ENCODE assay signal across 8 mouse cellular contexts in the genomic region with DNA sequence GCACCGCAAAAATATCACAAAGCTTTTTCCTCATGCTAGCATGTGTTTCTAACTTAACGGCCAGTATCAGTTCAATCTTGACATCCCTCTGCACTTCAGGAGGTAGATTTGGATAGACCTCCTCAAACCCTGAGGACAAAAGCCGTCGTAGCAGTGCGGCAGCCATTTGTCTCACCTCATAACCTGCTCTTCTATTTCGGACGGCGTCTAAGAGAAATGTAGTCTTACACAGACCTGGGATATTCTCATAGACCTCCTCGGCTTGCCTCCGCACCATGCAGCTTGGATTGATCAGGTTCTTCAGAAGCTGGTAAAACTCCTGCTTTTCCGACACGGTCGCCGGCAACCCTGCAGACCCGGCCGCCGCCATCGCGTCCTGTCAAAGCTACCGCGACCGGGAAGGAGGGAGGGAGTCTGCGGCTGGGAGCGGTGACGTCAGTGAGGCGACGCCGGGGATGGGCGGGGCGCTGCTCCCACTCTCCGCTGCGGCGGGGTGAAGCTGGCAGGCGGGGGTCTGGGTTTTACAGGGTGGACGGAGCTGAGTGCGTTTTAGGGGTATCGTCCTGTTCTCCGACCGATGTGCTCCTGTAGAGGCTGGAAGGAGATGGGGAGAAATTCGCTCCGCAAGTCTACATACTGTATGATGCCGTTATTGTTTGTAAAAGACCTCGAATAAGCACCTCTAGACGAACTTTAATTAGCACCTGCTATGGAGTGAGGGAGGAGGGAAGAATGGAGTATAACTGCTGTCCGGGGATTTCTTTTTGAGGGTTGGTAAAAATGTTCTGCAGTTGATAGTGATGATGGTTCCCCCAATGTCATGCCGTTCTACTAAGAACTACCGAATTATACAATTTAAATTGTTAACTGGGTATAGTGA. TPM values are rescaled to one million over a fixed set of nuclear protein-coding genes. Genes with fewer than 3 reads are reported as not detected.
DNase-seq lines count a peak whose midpoint lies in the region; ATAC-seq lines count a peak whose summit lies in the region.

Gene Ranbp6, minus strand, starts transcription at position 394 of the 880 bp plus-strand sequence.

- H3K36me3 ChIP-seq in hindbrain, embryonic 13.5 days: peaks cover 25% of the 10 kb centered on the region

- H3K4me2 ChIP-seq in hindbrain, embryonic 13.5 days: peak within 1 kb of the TSS; percentile 81

- H3K27ac ChIP-seq in hindbrain, embryonic 13.5 days: peak within 1 kb of the TSS; percentile 80

- under 1% methylated on average over 47 of the region's 47 CpGs for WGBS in hindbrain, embryonic 13.5 days

- H3K4me1 ChIP-seq in hindbrain, embryonic 13.5 days (replicated peaks): peaks cover 39% of the 10 kb centered on the region

- peak; percentile 81 for DNase-seq in R1 (ENCODE audit: low read depth, low spot score)
- peak; percentile 96 to 97 for DNase-seq in cerebellum, postnatal 14 days
- peak; percentile 83 to 89 for DNase-seq in frontal cortex, postnatal 14 days (ENCODE audit: low spot score in 2 of 2)
- peak; percentile 93 to 95 for DNase-seq in layer of hippocampus, postnatal 36 days
- DNase-seq in lung, postnatal 25 days (ENCODE audit: low spot score): peak; percentile 91
- peak; percentile 77 for DNase-seq in retina, adult 2 months (ENCODE audit: low read depth, low spot score)
- peak; percentile 94 for DNase-seq in thymus, postnatal 25 days

- peak within 1 kb of the TSS; percentile 64 for H3K4me3 ChIP-seq in hindbrain, embryonic 13.5 days

- peak; percentile 96 for ATAC-seq in hindbrain, embryonic 13.5 days (ENCODE audit: low FRiP score)

- no peaks in the 10 kb centered on the region for H3K9me3 ChIP-seq in hindbrain, embryonic 13.5 days

- no peaks in the 10 kb centered on the region for H3K27me3 ChIP-seq in hindbrain, embryonic 13.5 days

- peak within 1 kb of the TSS; percentile 84 for H3K9ac ChIP-seq in hindbrain, embryonic 13.5 days

RNA-seq across cellular contexts. Expression of gene Ranbp6, which starts in this region (rescaled TPM):
- polyA plus RNA-seq in hindbrain, embryonic 13.5 days (2015; fragmentation: Nextera tagmentation; extraction: Ambion mirVana): 45.1 and 48.6 TPM in 2 replicates
- 10 to 100 TPM; 37.4 to 39.2 TPM for total RNA-seq in layer of hippocampus, postnatal 36 days (2021)

Comparison
In these comparisons a context has a peak if more than half of its experiments do, and no peak if none do; other contexts are left out.
1. Peak in every context shown above with its lines: DNase-seq, ATAC-seq, H3K4me3 ChIP-seq and H3K27ac ChIP-seq.